Mouse (Mus musculus): ENCODE measurements around the gene Hes2.

Hes2 gene

DNA sequence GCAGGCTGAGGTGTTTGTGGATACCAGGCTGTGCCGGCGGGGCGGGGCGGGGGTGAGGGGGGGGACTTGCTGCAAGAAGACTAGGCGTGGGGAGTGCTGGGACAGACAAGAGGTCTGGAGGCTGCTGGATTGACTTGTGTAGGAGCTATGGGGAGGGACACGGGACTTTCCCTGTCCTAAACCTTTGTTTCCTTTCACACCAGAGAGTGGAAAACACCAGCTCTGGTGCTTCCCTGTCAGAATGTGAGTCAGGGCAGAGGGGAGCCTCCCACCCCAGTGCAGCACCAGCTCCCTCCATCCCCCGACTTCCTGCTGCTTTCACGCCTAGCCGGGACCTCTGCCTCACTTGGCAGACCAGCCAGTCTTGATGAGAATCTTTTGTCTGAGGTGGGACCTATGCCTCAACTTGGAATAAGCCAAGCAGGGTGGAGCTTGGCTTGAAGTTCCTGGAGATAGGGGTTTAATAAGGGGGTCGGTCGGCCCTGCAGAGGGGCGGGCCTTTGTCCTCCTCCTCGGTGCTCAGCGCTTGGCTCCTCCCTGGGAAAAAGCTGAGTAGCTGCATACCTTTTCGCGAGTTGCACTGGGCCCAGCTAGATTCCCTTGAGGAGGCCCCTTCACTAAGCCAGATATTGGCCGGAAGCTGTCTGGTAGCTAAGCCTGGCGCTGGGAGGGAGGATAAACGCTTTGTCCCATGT, 27.0 kb downstream of the Hes2 start:
- DNase-seq (ENCODE audit: low spot score in 2 of 2), result no peak

DNA sequence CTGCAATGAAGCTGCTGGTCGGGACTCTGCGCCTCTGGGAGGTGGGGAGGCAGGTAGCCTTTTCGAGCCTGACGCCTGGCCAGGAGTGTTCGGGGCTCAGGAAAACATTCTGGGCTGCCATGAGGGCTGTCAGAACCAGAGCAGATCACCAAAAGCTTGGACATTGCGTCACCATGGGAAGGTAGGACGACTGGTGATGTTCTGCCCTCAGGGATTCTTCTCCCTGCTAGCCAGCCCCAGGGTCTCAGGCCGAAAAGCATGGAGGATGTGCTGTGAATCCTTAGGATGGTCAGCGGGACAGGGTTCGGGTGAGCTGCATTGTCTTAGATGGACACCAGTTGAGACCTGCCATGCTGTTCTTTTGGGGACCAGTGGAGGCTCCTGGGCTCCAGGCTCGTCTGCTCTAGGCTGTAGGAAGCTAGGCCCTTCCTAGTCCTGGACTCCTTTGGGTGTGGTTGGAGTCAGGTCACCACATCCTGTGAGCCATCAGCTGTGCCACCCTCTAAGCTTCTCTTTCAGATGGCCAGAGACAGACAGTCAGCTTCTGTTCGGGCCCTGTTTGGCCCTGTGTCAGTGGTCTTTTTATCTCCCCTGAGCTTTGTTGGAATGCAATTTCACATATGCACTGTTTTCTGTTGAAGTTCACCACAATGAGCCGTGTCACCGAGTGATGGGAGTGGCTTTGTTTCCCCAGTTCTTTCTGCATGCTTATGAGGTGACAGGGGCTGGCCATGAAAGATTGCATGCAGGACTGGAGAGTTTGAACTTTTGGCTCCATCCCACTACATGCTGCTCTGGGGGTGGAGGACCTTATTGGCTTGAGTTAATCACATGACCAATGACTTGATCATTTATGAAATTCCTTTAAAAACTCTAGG, 27.8 kb downstream of the Hes2 start:
- no peak for DNase-seq (ENCODE audit: low spot score in 2 of 2)

DNA sequence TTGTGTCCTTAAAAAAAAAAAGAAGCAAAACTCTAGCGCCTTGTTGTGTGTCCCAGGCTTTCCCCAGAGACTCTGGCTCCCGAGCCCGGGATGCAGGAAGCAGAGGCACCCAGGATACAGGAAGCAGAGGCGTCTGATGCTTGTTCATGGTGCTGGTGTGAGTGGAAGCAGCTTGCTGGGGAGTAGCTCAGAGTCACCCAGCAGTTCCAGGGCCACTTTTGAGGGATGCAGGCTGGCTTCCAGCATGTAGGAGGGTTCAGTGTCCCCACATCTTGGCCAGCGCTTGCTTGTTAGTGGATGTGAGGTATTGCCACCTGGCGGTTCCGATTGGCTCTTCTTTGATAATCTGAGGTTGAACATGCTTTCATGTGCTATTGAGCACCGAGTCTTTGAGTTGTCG, 28.5 kb downstream of the Hes2 start:
- DNase-seq (ENCODE audit: low spot score in 2 of 2), result no peak

DNA sequence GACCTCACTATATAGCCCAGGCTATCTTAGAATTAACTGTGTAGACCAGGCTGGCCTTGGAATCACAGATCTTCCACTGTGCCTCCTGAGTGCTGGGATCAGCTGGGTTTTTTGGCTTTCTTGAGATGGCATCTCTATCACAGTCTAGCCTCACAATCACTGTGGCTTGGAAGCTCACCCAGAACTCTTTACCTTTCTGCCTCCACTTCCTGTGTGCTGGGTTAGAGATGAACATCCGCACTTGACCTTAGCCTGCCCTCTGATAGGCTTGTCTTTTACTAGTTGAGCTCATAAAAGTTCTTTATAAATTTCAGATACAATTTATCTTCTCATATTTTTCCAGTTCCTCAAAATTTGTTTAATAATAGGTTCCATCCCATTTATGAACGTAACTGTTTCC, 30.0 kb downstream of the Hes2 start:
- no peak for DNase-seq (ENCODE audit: low spot score in 2 of 2)

GRCm38 (mm10) chr4:152189071-152189470, 30.4 kb downstream of the Hes2 start:
- no peak for DNase-seq (ENCODE audit: low spot score in 2 of 2)

DNA sequence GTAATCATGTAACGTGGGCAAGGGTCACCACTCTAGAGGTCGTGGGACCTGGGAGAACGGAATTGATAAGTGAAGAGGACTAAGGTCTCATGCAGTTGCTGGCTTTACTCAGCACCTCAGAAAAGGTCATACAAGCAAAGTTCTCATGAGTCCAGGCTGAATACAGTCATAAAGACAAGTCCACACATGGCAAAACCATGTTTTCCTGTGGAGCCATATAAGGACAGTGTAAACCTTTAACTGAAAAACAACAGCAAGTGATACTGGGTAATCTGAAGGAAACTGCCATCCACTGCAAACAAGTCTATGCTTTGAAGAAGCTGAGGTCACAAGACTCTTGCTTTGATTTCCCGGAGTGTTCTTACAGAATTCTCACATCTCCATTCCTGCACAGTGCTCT, 31.0 kb downstream of the Hes2 start:
- DNase-seq (ENCODE audit: low spot score in 2 of 2), result no peak

DNA sequence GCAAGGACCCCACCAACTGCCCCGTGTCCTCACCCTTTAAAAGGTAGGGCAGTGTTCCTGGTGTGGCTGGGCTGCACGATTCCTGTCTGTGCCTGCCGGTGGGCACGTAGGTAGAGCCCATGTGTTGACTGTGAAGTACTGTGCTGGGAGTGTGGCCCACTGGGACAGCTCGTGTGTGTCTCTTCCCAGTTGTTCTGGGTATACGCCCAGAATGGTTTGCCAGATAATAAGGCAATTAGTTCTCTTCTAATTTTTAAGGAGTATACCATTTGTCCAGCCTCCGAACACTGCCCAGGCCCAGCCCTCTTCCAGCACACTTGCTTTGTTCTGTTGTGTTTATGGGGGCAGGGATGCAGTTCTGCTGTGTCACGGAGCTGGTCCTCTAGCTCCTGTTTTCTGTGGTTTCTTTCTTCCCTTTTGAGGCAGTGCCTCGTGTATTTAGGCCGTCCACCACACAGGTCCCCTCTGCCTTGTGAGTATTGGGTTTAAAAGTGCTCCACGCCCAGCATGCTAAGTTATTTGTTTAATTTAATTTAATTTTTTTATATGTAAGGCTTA, 31.5 kb downstream of the Hes2 start:
- no peak for DNase-seq (ENCODE audit: low spot score in 2 of 2)

GRCm38 (mm10) chr4:152190701-152191100, 32.0 kb downstream of the Hes2 start:
- no peak for DNase-seq (ENCODE audit: low spot score in 2 of 2)

DNA sequence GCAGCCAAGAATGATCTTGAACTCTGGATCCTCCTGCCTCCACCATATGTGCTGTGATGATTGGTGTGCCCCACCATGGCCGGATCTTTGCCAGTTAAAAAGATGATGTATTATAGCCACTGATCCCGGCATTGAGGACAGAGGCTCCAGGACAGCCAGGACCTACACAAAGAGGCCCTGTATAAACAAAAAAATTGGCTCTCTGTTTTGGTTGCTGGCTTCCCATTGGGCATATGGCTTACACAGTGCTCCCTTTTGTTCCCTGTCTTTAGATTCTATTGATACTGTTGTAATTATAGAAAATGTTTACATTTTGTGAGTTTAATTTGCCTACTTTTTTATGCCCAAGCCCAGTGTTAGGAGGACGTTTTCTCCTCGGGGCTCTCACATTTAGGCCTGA, 33.9 kb downstream of the Hes2 start:
- DNase-seq (ENCODE audit: low spot score in 2 of 2), result no peak

DNA sequence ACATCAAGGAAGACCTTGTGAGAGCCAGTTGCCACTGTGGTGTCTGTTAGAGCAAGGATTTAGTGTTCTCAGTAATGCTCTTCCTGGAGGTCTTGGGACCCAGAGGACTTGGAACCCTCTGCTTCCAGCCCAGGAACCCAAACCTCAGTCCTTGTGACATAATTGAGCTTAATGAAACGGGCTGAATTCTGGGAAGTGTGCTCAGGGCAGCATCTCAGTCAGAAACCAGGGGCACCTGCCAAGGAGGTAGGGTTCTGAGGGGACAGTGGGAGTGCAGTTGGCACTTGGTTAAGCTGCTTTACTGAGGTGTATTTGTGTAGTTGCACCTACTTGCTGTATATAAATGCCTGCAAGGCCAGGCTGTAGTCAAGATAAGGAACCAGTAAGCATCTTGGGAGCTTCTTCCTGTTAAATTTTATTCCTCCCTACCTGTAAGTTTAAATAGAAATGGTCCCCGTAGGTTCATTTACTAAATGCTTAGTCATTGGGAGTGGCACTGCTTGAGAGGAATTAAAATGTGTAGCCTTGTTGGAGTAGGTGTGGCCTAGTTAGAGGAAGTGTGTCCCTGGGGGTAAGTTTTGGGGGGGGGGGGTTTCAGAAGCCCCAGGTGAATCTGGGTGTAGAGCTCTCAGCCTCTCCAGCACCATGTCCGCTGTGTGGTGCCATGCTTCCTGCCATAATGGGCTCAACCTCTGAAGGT, 36.0 kb downstream of the Hes2 start:
- DNase-seq (ENCODE audit: low spot score in 2 of 2), result no peak

GRCm38 (mm10) chr4:152196276-152196675, 37.6 kb downstream of the Hes2 start:
- DNase-seq (ENCODE audit: low spot score in 2 of 2), result no peak

DNA sequence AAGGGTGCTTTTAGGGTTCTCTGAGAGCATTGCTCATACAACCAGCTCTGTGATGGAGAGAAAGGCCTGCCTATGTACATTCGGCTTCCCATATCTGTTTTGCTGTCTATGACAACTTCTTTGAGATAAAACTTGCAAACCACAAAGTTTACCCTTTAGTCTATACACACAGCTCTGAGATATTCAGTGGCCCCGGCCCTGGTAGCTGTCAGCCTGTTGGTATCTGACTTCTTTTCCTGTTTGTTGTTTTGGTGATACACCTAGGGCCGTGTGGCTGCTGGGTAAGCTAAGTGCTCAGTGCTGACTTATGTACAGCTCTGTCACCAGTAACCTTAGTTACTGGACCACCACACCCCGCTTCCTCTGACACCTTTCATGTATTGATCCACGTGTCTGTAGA, 38.9 kb downstream of the Hes2 start:
- DNase-seq (ENCODE audit: low spot score in 2 of 2), result no peak

DNA sequence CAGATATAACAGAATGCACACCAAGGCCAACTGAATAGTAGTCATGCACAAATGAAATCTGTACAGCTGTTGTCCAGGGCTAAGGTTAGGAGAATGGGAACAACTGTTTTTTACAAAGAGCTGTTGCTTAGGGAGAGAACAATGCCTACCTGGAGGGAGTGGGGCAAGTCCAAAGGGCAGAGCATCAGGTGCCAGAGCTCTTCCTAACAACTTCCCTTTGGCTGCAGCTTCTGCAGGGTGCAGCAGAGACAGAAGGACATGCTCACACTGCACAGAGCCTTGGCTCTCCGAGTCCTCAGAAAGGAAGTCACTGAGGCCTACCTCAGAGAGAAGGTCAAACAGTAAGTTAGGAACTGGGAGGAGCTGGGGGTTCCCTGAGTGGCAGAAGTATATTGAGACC, 41.0 kb downstream of the Hes2 start:
- DNase-seq (ENCODE audit: low spot score in 2 of 2), result no peak

DNA sequence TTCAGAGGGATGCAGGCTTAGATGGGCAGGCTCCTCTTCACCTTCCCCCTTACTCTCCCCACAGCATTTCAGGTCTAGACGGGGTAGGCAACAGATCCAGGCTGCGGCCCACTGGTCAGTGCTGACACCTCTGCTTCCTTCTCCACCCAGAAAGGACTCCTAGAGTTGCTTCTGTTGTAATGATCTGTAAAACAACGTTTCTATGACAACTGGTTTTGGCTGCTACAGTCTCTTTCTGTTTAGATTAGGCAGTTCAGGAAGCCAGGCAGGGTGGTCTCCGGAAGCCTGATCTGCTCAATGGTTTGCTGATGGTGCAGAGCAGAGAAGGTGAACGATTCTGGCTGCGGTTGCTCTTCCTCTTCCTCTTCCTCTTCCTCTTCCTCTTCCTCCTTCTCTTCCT, 42.8 kb downstream of the Hes2 start:
- DNase-seq (ENCODE audit: low spot score in 2 of 2), result no peak

DNA sequence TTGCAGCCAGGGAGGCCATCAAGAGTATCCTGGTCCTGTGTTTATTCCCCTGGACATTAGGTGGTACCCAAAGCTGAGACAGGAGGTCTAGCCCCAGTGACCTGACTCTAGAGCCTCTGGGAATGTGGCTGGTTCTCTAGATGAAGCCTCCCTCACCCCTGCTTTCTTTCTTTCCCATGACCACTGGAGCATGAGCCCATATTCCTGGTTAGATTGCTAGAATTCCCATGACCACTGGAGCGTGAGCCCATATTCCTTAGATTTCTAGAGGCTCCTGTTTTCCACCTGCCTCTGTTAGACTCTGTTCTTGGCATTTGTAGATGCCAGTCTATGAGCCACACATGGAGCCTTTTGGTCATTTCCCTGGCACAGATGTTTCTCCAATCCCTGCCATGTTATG, 43.8 kb downstream of the Hes2 start:
- no peak for DNase-seq (ENCODE audit: low spot score in 2 of 2)

GRCm38 (mm10) chr4:152202905-152203304, 44.2 kb downstream of the Hes2 start:
- DNase-seq (ENCODE audit: low spot score in 2 of 2), result peak; percentile 66 to 73

GRCm38 (mm10) chr4:152204663-152205062, 46.0 kb downstream of the Hes2 start:
- DNase-seq (ENCODE audit: low spot score in 2 of 2), result no peak

- DNase-seq (ENCODE audit: low spot score in 2 of 2), result no peak
These were observed 47.5 kb downstream of the Hes2 start for GRCm38 (mm10) chr4:152206199-152206598.

DNA sequence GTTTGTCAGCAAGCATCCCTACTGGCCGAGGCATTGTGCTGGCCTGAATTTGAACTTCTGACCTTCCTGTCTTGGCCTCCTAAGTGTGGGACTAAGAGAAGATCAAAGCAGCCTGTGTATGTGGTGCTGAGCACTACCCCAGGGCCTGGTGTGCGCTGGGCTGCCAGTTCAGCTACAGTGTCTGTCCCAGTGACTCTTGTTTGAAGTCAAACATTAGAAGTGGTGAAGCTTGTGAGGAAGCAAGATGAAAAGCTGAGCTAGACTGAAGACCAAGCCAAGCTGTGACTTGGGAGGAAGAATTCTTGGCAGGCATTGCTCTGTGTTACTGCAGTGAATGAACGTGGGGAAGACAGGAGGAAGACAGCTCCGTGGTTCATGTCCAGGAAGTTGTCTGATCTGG, 51.0 kb downstream of the Hes2 start:
- DNase-seq (ENCODE audit: low spot score in 2 of 2), result no peak

Measured in right cerebral cortex, adult 2 months (tissue).